Mouse (Mus musculus) thymus, adult 2 months (tissue): ENCODE data around the gene Dop1b.
"Not testable (repeated sequence)": the region's sequence is repeated elsewhere in the genome, so short reads cannot be mapped to it uniquely, and the experiment has no call there.

Experiments
- CTCF ChIP-seq: fragments of 200-500 bp; IDR thresholded peaks from 2 replicates; pipeline ENCODE4 v1.5.1; 2012; ENCODE audit warnings: mild to moderate bottlenecking, control low read depth, low read length, moderate library complexity, borderline replicate concordance; ENCODE audit not compliant: control insufficient read depth, poor library complexity, insufficient read depth; ENCODE audit errors: extremely low read depth
- POLR2A ChIP-seq: fragments of 200-500 bp; IDR thresholded peaks from 2 replicates; pipeline ENCODE4 v1.6.1; 2012; ENCODE audit warnings: mild to moderate bottlenecking, low read length, control low read depth, moderate library complexity; ENCODE audit not compliant: control insufficient read depth, poor library complexity, insufficient read depth; ENCODE audit errors: extremely low read depth

- not testable (repeated sequence) for TF ChIP-seq CTCF, POLR2A
These were observed 114.8 kb downstream of the Dop1b start for GRCm38 (mm10) chr16:93826478-93826877.
